Mouse (Mus musculus) testis, adult 2 months (tissue): ENCODE results near the gene Fgfrl1. TPM values are rescaled to one million over a fixed set of nuclear protein-coding genes. Genes with fewer than 3 reads are reported as not detected.
A peak's percentile ranks its signal among the peaks of the same experiment; 100 is the strongest.

ENCODE experiments used
- H3K27ac ChIP-seq: fragments of 200-500 bp; 2 replicates; pipeline ENCODE4 v1.5.1; 2012; ENCODE audit warnings: low read depth, low read length; ENCODE audit not compliant: control insufficient read depth, insufficient read depth
- H3K27me3 ChIP-seq: fragments of 200-500 bp; 2 replicates; pipeline ENCODE4 v1.6.1; 2012; ENCODE audit warnings: mild to moderate bottlenecking, low read length, moderate library complexity; ENCODE audit not compliant: control insufficient read depth, insufficient read depth
- H3K36me3 ChIP-seq: fragments of 200-500 bp; 2 replicates; pipeline ENCODE4 v1.6.1; 2012; ENCODE audit warnings: mild to moderate bottlenecking, low read length; ENCODE audit not compliant: control insufficient read depth, insufficient read depth
- H3K4me1 ChIP-seq: fragments of 200-500 bp; 2 replicates; pipeline ENCODE4 v1.6.1; 2012; ENCODE audit warnings: low read length; ENCODE audit not compliant: control insufficient read depth, insufficient read depth
- H3K4me3 ChIP-seq: fragments of 200-500 bp; 2 replicates; pipeline ENCODE4 v1.5.1; 2012; ENCODE audit warnings: low read depth, mild to moderate bottlenecking, low read length, moderate library complexity, mixed read lengths; ENCODE audit not compliant: control insufficient read depth
- CTCF ChIP-seq: fragments of 200-500 bp; IDR thresholded peaks from 2 replicates; pipeline ENCODE4 v1.5.1; 2012; ENCODE audit warnings: low read depth, mild to moderate bottlenecking, inconsistent platforms, low read length, moderate library complexity; ENCODE audit not compliant: control insufficient read depth, insufficient read depth, insufficient replicate concordance
- POLR2A ChIP-seq: fragments of 200-500 bp; IDR thresholded peaks from 2 replicates; pipeline ENCODE4 v1.6.1; 2012; ENCODE audit warnings: low read depth, mild to moderate bottlenecking, inconsistent platforms, low read length, moderate library complexity; ENCODE audit not compliant: control insufficient read depth
- polyA plus RNA-seq: library from polyadenylated mRNA; depleted of rRNA; stranded (reverse); fragments of >200 nt; gene quantifications from 2 replicates; pipeline ENCODE4 v1.2.3, GENCODE M21; 2012

Gene Fgfrl1
- polyA plus RNA-seq, 1 experiment = 34.7 TPM

DNA sequence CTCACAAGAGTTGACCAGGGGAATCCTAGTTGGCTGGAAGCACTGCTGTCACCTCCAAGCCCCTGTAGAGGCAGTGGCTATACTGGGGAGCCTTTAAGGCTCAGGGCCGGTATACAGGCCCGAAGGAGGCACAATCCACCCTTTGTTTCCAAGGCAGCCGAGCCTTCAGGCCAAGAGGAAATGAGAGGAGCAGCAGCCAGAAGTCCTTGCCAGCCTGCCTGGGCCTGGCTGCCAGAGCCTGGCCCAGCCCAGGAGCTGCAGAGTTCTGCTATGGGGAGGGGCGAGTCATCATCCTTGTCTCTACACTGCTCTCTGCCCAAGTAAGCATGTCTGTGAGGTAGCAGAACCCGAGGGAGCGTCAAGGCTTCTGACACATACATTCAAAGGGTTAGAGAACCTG, 22.0 kb downstream of the Fgfrl1 start:
- no peaks in the 10 kb centered on the region for H3K36me3 ChIP-seq
- no peaks in the 10 kb centered on the region for H3K27me3 ChIP-seq
- peaks cover 8% of the 10 kb centered on the region; the same call in 1 of the 2 replicates for H3K4me1 ChIP-seq
- H3K27ac ChIP-seq = no peak overlapping the region
- H3K4me3 ChIP-seq = no peak overlapping the region
- TF ChIP-seq POLR2A = no peak
- no peak for TF ChIP-seq CTCF

GRCm38 (mm10) chr5:108715974-108716373, 23.8 kb downstream of the Fgfrl1 start:
- no peak for TF ChIP-seq CTCF
- no peak for TF ChIP-seq POLR2A
- H3K27me3 ChIP-seq = no peaks in the 10 kb centered on the region

DNA sequence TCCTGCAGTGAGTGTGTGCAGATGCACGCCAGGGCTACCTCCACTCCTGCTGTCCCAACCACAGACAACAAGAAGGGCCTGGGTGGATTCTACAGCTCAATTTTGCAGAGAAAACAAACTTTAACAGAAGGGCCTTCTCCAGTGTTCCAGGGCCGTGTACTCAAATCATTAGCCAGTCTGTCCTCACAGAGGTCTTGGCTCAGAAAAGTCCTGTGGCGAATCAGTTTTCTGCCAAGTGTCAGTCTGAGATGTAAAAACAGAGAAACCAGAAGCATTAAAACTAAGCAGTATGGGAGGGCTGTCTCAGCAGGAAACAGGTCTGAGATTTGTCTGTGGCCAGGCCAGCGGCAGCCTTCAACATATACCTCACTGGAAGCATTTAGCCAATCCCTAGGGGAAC, 25.9 kb downstream of the Fgfrl1 start:
- Histone ChIP-seq H3K27ac (no peak overlapping the region), H3K4me1 (peaks cover 5% of the 10 kb centered on the region; the same call in 1 of the 2 replicates), H3K4me3 (no peak overlapping the region), H3K27me3 (no peaks in the 10 kb centered on the region), H3K36me3 (no peaks in the 10 kb centered on the region)
- TF ChIP-seq CTCF = no peak
- no peak for TF ChIP-seq POLR2A

More at GRCm38 (mm10) chr5:108715974-108716373, 23.8 kb downstream of the Fgfrl1 start:
- H3K4me1 ChIP-seq = peaks cover 5% of the 10 kb centered on the region; the same call in 1 of the 2 replicates
- H3K36me3 ChIP-seq = no peaks in the 10 kb centered on the region
- H3K27ac ChIP-seq = no peak overlapping the region
- no peak overlapping the region for H3K4me3 ChIP-seq

GRCm38 (mm10) chr5:108719761-108720160, 27.6 kb downstream of the Fgfrl1 start:
- H3K27ac ChIP-seq = no peak overlapping the region
- no peaks in the 10 kb centered on the region for H3K27me3 ChIP-seq
- TF ChIP-seq CTCF (no peak), POLR2A (no peak)
- no peak overlapping the region for H3K4me3 ChIP-seq
- no peaks in the 10 kb centered on the region; the same call in 1 of the 2 replicates for H3K4me1 ChIP-seq
- H3K36me3 ChIP-seq = no peaks in the 10 kb centered on the region

DNA sequence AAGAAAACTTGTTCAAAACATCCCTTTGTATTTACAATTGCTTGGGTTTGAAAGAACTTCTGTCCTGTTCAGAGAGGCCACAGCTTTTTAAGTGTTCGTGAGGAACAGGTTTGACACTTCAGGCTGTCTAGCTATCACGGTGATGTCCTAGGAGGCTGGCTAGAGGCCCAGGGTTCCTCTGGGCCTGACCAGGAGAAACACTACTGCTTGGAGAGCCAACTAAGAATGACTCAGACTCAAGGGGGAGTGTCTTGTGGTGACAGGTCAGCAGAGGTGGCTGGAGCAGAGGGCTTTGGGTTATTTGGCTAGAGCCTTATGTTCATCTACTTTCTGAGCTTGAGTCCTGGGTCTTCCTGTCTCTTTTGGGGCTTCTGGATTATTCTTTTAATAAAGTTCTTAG, 31.8 kb downstream of the Fgfrl1 start:
- Histone ChIP-seq H3K27me3 (no peaks in the 10 kb centered on the region), H3K4me3 (no peak overlapping the region), H3K27ac (no peak overlapping the region), H3K36me3 (no peaks in the 10 kb centered on the region; the same call in 1 of the 2 replicates), H3K4me1 (no peaks in the 10 kb centered on the region)
- TF ChIP-seq POLR2A (no peak), CTCF (no peak)

DNA sequence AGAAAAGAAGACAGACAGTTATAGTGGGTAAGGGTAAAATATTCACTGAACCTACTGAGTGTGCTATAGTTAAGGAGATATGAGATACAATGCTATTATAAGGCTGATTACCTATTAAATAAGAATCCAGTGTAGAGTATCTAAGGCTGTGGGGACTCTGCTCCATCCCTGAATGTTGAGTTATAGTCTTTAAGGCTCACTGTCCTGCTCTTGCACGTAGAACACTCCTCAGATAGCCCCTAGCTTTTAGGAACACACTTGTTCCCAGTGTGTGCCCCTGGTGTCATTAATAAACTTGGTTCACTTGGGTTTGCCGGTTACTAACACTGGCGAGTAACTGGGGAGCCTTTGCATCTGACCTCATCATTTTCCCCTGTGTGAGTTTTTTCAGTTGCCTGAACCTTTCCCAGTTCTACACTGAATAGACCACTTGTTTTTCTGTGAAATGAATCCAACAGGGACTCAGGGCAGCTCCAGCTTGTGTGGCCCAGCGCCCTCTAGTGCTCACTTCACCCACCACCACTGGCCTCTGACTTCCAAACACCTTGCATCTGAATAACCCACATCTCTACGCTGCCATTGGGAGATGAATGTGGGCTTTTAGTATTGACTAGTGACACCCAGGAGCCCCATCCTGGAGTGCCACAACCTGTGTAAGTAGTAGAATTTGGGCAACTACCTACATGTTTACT, 34.5 kb downstream of the Fgfrl1 start:
- no peak overlapping the region for H3K27ac ChIP-seq
- H3K4me1 ChIP-seq = no peaks in the 10 kb centered on the region
- H3K27me3 ChIP-seq = no peaks in the 10 kb centered on the region
- H3K4me3 ChIP-seq = no peak overlapping the region
- TF ChIP-seq CTCF (peak; percentile 69; the same call in 1 of the 2 replicates), POLR2A (no peak)
- no peaks in the 10 kb centered on the region; the same call in 1 of the 2 replicates for H3K36me3 ChIP-seq

DNA sequence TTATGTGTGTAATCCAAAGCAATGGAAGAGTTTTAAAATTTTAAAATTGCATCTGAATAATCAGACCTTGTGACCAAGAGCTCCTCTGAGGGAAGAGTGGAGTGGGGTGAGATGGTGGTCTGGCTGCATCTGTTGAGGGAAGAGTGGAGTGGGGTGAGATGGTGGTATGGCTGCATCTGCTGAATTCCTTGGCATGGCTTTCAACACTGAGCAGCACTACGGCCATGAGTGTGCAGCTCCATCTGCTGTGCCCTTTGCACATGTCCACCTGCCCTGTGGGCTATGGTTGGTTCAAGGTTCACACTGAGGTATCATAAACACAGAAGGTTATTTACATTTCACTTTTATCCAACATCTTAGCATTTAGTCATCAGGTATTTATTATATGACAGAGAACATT, 35.2 kb downstream of the Fgfrl1 start:
- Histone ChIP-seq H3K27ac (no peak overlapping the region), H3K4me3 (no peak overlapping the region), H3K4me1 (no peaks in the 10 kb centered on the region), H3K27me3 (no peaks in the 10 kb centered on the region), H3K36me3 (no peaks in the 10 kb centered on the region; the same call in 1 of the 2 replicates)
- no peak for TF ChIP-seq CTCF
- no peak for TF ChIP-seq POLR2A

DNA sequence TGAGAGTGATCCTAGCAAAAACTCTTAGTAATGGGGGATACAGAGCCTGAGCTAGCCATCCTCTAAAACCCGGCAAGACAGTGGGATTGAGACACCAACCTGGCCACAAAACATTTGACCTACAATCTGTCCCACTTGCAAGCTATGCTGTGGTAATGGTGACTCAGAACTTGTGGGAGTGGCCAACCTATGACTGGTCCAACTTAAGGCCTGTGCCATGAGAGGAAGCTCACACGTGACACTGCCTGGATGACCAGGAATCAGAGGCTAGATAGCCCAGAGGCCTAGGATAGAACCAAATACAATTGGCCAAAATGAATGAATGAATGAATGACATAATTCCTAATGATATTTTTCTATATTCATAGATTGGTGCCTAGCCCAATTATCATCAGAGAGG, 49.7 kb downstream of the Fgfrl1 start:
- H3K27ac ChIP-seq = no peak overlapping the region

More for the DNA sequence above, 49.7 kb downstream of the Fgfrl1 start:
- Histone ChIP-seq H3K27me3 (no peaks in the 10 kb centered on the region), H3K36me3 (no peaks in the 10 kb centered on the region), H3K4me3 (no peak overlapping the region), H3K4me1 (no peaks in the 10 kb centered on the region)
- TF ChIP-seq CTCF (no peak), POLR2A (no peak)
